Mouse (Mus musculus) CD4-positive, CD25-positive, alpha-beta regulatory T cell (primary cell): Measurements from ENCODE around the gene Chd4. TPM values are rescaled to one million over a fixed set of nuclear protein-coding genes. Genes with fewer than 3 reads are reported as not detected.

Experiments
- polyA plus RNA-seq: library from polyadenylated mRNA; unstranded; fragments of 100-300 nt; shearing (Covaris generic); gene quantifications from one replicate; pipeline ENCODE4 v1.2.1, GENCODE M21; 2017

The Chd4 gene
- polyA plus RNA-seq = 61.1 TPM

GRCm38 (mm10) chr6:125095391-125096278 is at the start of gene Chd4:
Gene Chd4 (plus strand): TSS chr6:125095981.

GRCm38 (mm10) chr6:125049678-125050077 is 46.1 kb upstream of the Chd4 start, which contains the start of gene Acrbp:
Gene Acrbp (plus strand): TSS chr6:125049689.

GRCm38 (mm10) chr6:125067571-125067995 is 28.2 kb upstream of the Chd4 start, which contains the start of gene Lpar5:
Gene Lpar5 (plus strand): TSS chr6:125067920.

GRCm38 (mm10) chr6:125131302-125132156 is 35.7 kb downstream of the Chd4 start, which contains the start of gene Nop2:
Gene Nop2 (plus strand): TSS chr6:125131909.

GRCm38 (mm10) chr6:125145001-125145400 is 49.2 kb downstream of the Chd4 start, which contains the start of gene Iffo1:
Gene Iffo1 (plus strand): TSS chr6:125145241.

GRCm38 (mm10) chr6:125166051-125166751 is 70.4 kb downstream of the Chd4 start, which contains the start of gene Gapdh:
Gene Gapdh (minus strand): TSS chr6:125166467.

Other genes starting within 250 kb of the Chd4 start
- gene P3h3, start 238.2 kb upstream of the Chd4 start, polyA plus RNA-seq = 0.20 TPM
- gene Gpr162, start 232.0 kb upstream of the Chd4 start, polyA plus RNA-seq = 0.38 TPM
- gene Cd4, start 207.8 kb upstream of the Chd4 start, polyA plus RNA-seq = 401 TPM
- 3.4 TPM for gene Lag3, start 184.3 kb upstream of the Chd4 start, polyA plus RNA-seq
- 36.6 TPM for gene Ptms, start 175.9 kb upstream of the Chd4 start, polyA plus RNA-seq
- gene Mlf2, start 164.6 kb upstream of the Chd4 start, polyA plus RNA-seq = 200 TPM
- 84.6 TPM for gene Cops7a, start 130.4 kb upstream of the Chd4 start, polyA plus RNA-seq
- gene Pianp, start 99.3 kb upstream of the Chd4 start, polyA plus RNA-seq = 0.48 TPM
- 73.2 TPM for gene Zfp384, start 86.8 kb upstream of the Chd4 start, polyA plus RNA-seq
- gene Ing4, start 56.2 kb upstream of the Chd4 start, polyA plus RNA-seq = 98.8 TPM
- gene Acrbp, start 46.3 kb upstream of the Chd4 start, polyA plus RNA-seq = 18.6 TPM
- 22.7 TPM for gene Lpar5, start 28.1 kb upstream of the Chd4 start, polyA plus RNA-seq
- 54.0 TPM for gene Nop2, start 35.9 kb downstream of the Chd4 start, polyA plus RNA-seq
- 24.0 TPM for gene Iffo1, start 49.3 kb downstream of the Chd4 start, polyA plus RNA-seq
- gene Gapdh, start 70.5 kb downstream of the Chd4 start, polyA plus RNA-seq = 231 TPM
- gene Ncapd2, start 95.7 kb downstream of the Chd4 start, polyA plus RNA-seq = 23.5 TPM
- 89.7 TPM for gene Mrpl51, start 95.8 kb downstream of the Chd4 start, polyA plus RNA-seq
- 56.3 TPM for gene Vamp1, start 119.6 kb downstream of the Chd4 start, polyA plus RNA-seq
- gene Tapbpl, start 135.9 kb downstream of the Chd4 start, polyA plus RNA-seq = 105 TPM
- gene Cd27, start 141.0 kb downstream of the Chd4 start, polyA plus RNA-seq = 602 TPM
- gene Tuba3a, start 190.1 kb downstream of the Chd4 start, polyA plus RNA-seq = 1.3 TPM
- 0.17 TPM for gene Ltbr, start 217.9 kb downstream of the Chd4 start, polyA plus RNA-seq
- gene Scnn1a, start 224.7 kb downstream of the Chd4 start, polyA plus RNA-seq = 0.22 TPM